Mouse (Mus musculus) kidney, postnatal 0 days (tissue): ENCODE results near the gene Spaar. TPM values are rescaled to one million over a fixed set of nuclear protein-coding genes. Genes with fewer than 3 reads are reported as not detected.

Experiments
- ATAC-seq: fragments of 200-750 bp; cut with Nextera tagmentation; replicated peaks from 2 replicates; pipeline ENCODE4 v1.8.0; 2017; ENCODE audit warnings: low read depth, moderate number of reproducible peaks, moderate TSS enrichment, moderate library complexity; ENCODE audit not compliant: low FRiP score
- DNase-seq: peaks from one replicate; pipeline ENCODE4 v3.0.0-alpha.2; 2016; ENCODE audit warnings: low spot score
- H3K27ac ChIP-seq: fragments of 300-500 bp; sonication (generic); 2 replicates; pipeline ENCODE4 v1.5.1; 2014; ENCODE audit warnings: mild to moderate bottlenecking
- H3K27me3 ChIP-seq: fragments of 300-500 bp; sonication (generic); 2 replicates; pipeline ENCODE4 v1.6.1; 2014; ENCODE audit warnings: low read length, mixed read lengths; ENCODE audit not compliant: insufficient read depth
- H3K36me3 ChIP-seq: fragments of 300-500 bp; sonication (generic); 2 replicates; pipeline ENCODE4 v1.6.1; 2014; ENCODE audit warnings: low read length, mixed read lengths; ENCODE audit not compliant: insufficient read depth
- H3K4me1 ChIP-seq: fragments of 300-500 bp; sonication (generic); replicated peaks from 2 replicates; pipeline ENCODE4 v1.6.1; 2014; ENCODE audit warnings: antibody characterized with exemption, low read length, mixed read lengths; ENCODE audit not compliant: insufficient read depth
- H3K4me2 ChIP-seq: fragments of 300-500 bp; sonication (generic); 2 replicates; pipeline ENCODE4 v1.6.1; 2014; ENCODE audit warnings: mild to moderate bottlenecking, low read length, moderate library complexity, mixed read lengths
- H3K4me3 ChIP-seq: fragments of 300-500 bp; sonication (generic); replicated peaks from 2 replicates; pipeline ENCODE4 v1.5.1; 2014; ENCODE audit warnings: low read depth, low read length
- H3K9ac ChIP-seq: fragments of 300-500 bp; sonication (generic); 2 replicates; pipeline ENCODE4 v1.6.1; 2014; ENCODE audit warnings: low read depth, low read length
- H3K9me3 ChIP-seq: fragments of 300-500 bp; sonication (generic); replicated peaks from 2 replicates; pipeline ENCODE4 v1.6.1; 2016; ENCODE audit warnings: low read length, inconsistent platforms, mixed read lengths
- CTCF ChIP-seq: IDR thresholded peaks from 2 replicates; pipeline ENCODE4 v1.5.1; 2016; ENCODE audit warnings: antibody characterized with exemption, low read depth, mild to moderate bottlenecking, moderate library complexity
- WGBS: fragments of 180-500 bp; shearing (Covaris S2); extraction: QIAGEN DNeasy Blood & Tissue Kit; methylation state at CpG from one replicate; pipeline ENCODE4 v1.1.7; 2014; 5-methylcytosine and 5-hydroxymethylcytosine counted together
- polyA plus RNA-seq: library from polyadenylated mRNA; unstranded; fragments of >200 nt; fragmentation: Nextera tagmentation; extraction: Ambion mirVana; gene quantifications from 2 replicates; pipeline ENCODE4 v1.2.1, GENCODE M21; 2015

Spaar gene
- polyA plus RNA-seq, 1 experiment from 2014 or later, result 0.43 TPM

DNA sequence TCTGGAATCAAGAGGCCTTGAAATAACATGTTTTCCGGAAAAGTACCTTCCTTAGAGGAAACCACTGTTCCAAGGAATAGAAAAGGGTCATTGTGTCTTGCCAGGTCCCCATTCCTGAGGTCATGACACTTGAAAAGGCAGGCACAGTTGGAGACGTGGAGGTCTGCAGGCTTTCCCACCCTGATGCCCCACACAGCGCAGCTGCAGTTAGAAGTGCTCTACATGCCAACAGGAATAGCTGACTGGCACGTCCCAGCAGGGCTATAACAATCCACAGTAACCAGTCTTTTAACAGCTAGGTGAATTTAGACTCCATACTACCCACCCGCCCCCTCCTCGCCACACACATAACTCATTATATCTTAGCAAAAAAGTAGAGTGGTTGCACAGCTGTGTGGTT, 7.3 kb downstream of the Spaar start:
- no peak overlapping the region for H3K4me3 ChIP-seq
- no peaks in the 10 kb centered on the region for H3K36me3 ChIP-seq
- H3K4me2 ChIP-seq, result no peak overlapping the region
- H3K27me3 ChIP-seq, result no peaks in the 10 kb centered on the region
- ATAC-seq (no peak), DNase-seq (no peak)
- no peaks in the 10 kb centered on the region for H3K4me1 ChIP-seq
- H3K9ac ChIP-seq, result no peak overlapping the region
- 74% methylated on average over 6 of the region's 6 CpGs for WGBS
- H3K27ac ChIP-seq, result no peak overlapping the region
- TF ChIP-seq CTCF, result no peak
- H3K9me3 ChIP-seq, result no peaks in the 10 kb centered on the region

DNA sequence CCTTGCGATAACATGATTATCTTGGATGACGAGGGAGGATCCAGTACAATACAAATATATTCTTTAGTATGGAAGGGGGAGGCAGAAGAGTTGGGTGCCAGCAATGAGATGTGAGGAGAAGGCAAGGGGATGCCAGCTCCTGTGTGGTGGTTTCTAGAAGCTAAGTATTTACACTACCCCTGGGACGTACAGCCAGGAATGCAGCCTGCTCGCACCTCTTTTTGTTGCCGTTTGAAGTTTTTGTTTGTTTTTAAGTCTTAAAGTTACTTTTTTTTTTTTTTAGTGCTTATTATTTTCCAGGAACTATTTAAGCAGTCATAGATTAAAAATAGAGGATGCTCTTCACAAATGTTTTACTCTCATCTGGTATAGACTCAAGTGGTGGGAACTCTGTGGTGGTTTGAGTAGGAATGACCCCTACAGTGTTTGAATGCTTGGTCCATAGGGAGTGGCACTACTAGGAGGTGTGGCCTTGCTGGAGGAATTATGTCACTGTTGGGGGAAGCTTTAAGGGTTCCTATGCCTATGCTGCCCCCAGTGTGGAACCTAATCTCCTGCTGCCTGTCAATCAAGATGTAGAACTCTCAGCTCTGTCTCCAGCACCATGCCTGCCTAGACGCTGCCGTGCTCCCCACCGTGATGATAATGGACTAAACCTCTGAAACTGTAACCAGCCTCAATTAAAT, 9.3 kb downstream of the Spaar start:
- no peak for TF ChIP-seq CTCF
- no peaks in the 10 kb centered on the region for H3K36me3 ChIP-seq
- H3K9me3 ChIP-seq, result no peaks in the 10 kb centered on the region
- DNase-seq, result no peak
- H3K4me1 ChIP-seq, result no peaks in the 10 kb centered on the region
- no peak overlapping the region for H3K27ac ChIP-seq
- no peak overlapping the region for H3K4me2 ChIP-seq
- no peak overlapping the region for H3K4me3 ChIP-seq
- WGBS, result 72% methylated on average over 8 of the region's 8 CpGs
- ATAC-seq, result no peak
- no peaks in the 10 kb centered on the region for H3K27me3 ChIP-seq
- H3K9ac ChIP-seq, result no peak overlapping the region

DNA sequence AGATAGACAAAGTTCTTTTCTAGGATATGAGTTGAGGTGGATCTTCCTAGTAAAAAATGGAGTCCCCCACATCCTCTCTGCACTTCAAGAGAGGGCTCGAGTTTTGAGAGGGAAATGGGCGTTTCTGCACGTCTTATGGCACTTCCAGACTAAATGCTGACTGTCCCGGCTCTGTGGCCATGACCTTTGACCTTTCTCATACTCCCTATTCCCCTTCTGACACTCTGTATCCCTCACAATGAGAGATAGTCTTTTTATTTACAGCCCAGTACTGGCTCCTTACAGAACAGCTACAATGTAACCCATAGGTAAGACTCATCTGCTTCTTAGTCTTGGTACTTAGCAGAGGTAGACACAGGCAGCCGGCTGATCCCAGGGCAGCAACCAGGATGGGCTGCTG, 11.7 kb downstream of the Spaar start:
- DNase-seq (no peak), ATAC-seq (no peak)
- no peaks in the 10 kb centered on the region for H3K9me3 ChIP-seq
- no peak overlapping the region for H3K4me2 ChIP-seq
- no peaks in the 10 kb centered on the region for H3K27me3 ChIP-seq
- H3K27ac ChIP-seq, result no peak overlapping the region
- WGBS, result 43% methylated on average over 5 of the region's 5 CpGs
- no peak for TF ChIP-seq CTCF
- no peak overlapping the region for H3K9ac ChIP-seq
- no peak overlapping the region for H3K4me3 ChIP-seq
- no peaks in the 10 kb centered on the region for H3K36me3 ChIP-seq
- no peaks in the 10 kb centered on the region for H3K4me1 ChIP-seq

DNA sequence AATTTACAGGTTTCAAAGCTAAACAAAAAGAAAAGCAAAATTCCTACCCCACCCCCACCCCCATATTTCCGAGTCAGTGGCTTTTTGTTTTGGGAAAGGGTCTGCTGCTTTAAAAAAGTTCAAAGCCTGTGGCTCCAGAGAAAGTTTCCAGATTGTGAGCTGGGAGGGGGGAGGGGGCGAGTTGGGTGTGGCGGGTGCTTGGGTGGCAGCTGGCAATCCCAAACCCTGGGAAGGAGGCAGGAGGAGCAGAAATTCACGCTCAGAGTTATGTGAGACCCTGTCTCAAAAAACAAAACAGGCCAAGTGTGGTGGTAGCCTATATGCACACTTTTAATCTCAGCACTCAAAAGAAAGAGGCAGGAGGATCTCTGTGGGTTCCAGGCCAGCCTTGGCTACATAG, 12.8 kb downstream of the Spaar start:
- H3K9me3 ChIP-seq, result no peaks in the 10 kb centered on the region
- ATAC-seq, result no peak
- no peak for TF ChIP-seq CTCF

DNA sequence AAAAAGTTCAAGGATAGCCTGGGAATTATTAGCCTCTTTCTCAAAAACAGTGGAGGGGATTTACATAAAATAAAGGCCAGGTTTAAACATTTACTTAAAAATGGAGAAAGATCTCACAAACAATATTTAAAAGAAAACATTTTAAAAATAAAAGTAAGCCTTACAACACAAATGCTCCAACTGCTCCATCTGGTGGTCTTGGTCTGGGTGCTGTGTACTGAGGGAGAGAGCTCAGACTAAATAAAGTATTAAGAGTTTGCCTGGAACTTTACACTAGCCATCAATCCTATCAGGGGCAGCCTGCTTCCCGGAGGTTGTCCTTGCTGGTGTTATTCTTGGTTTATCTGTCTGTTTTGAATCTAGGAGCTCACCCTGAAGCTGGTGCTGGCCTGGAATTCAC, 13.3 kb downstream of the Spaar start:
- H3K4me1 ChIP-seq, result no peaks in the 10 kb centered on the region
- peak; percentile 64 for TF ChIP-seq CTCF
- H3K9me3 ChIP-seq, result no peaks in the 10 kb centered on the region
- no peaks in the 10 kb centered on the region for H3K36me3 ChIP-seq
- no peak overlapping the region for H3K4me3 ChIP-seq
- peak; percentile 64 for DNase-seq
- H3K27me3 ChIP-seq, result no peaks in the 10 kb centered on the region
- no peak overlapping the region for H3K9ac ChIP-seq
- no peak for ATAC-seq
- no peak overlapping the region for H3K4me2 ChIP-seq
- WGBS, result 17% methylated on average over 1 of the region's 1 CpGs
- no peak overlapping the region for H3K27ac ChIP-seq

More for the DNA sequence above, 12.8 kb downstream of the Spaar start:
- DNase-seq, result no peak
- Histone ChIP-seq H3K36me3 (no peaks in the 10 kb centered on the region), H3K4me2 (no peak overlapping the region), H3K27ac (no peak overlapping the region), H3K4me3 (no peak overlapping the region), H3K4me1 (no peaks in the 10 kb centered on the region), H3K27me3 (no peaks in the 10 kb centered on the region), H3K9ac (no peak overlapping the region)
- 35% methylated on average over 4 of the region's 4 CpGs for WGBS

DNA sequence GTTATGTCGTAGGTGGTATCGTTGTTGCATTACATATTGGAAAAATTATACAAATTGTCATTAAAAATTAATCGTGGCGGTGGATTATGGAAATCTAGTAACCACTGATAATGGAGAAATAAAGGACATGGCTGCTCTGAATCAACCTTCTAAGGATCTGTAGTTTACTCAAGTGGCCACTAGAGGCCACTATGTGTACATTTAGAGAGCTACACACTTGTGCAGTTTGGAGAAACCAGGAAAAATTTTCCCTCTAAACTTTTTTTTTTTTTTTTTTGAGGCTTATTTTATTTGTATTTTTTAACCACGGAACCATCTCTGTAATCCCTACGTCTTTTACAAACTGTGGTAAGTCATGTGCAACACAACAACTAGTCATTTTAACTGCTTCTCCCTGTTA, 15.4 kb downstream of the Spaar start:
- Histone ChIP-seq H3K9me3 (no peaks in the 10 kb centered on the region), H3K4me2 (no peak overlapping the region), H3K9ac (no peak overlapping the region), H3K4me3 (no peak overlapping the region), H3K36me3 (no peaks in the 10 kb centered on the region), H3K27me3 (no peaks in the 10 kb centered on the region), H3K4me1 (no peaks in the 10 kb centered on the region), H3K27ac (no peak overlapping the region)
- TF ChIP-seq CTCF, result peak; percentile 74
- ATAC-seq (no peak), DNase-seq (peak; percentile 77)
- WGBS, result 20% methylated on average over 6 of the region's 6 CpGs

DNA sequence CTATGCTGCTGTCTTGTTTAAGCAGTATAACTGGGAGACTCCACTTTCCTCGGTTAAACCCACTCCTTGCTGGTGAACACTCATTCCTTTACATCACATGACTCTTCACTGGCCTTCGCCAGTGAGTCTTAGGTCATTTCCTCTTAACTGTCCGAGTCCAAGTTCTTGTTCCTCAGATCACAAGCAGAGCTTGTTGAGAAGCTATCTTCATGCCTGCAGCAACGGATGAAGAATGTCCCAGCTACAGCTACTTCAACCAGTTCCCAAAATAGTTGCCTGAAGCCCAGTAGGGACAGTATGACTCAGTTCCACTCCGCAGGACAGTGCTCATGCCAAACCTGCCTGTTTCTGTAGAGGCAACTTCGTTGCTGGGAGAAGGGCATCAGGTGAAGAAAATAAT, 27.4 kb downstream of the Spaar start:
- TF ChIP-seq CTCF, result no peak
- H3K9ac ChIP-seq, result no peak overlapping the region
- WGBS, result 71% methylated on average over 6 of the region's 6 CpGs
- no peaks in the 10 kb centered on the region for H3K27me3 ChIP-seq
- ATAC-seq, result no peak
- H3K4me2 ChIP-seq, result no peak overlapping the region
- H3K4me1 ChIP-seq, result peaks cover 4% of the 10 kb centered on the region; the same call in 1 of the 2 replicates
- no peak overlapping the region for H3K4me3 ChIP-seq
- H3K9me3 ChIP-seq, result no peaks in the 10 kb centered on the region
- no peak overlapping the region for H3K27ac ChIP-seq
- H3K36me3 ChIP-seq, result no peaks in the 10 kb centered on the region
- DNase-seq, result no peak
